Mouse (Mus musculus): Measurements from ENCODE around the gene Cdk14. TPM values are rescaled to one million over a fixed set of nuclear protein-coding genes. Genes with fewer than 3 reads are reported as not detected.

Gene Cdk14
- total RNA-seq, 1 experiment, result 3.5 TPM

GRCm38 (mm10) chr5:4893206-4893851, 526.8 kb downstream of the Cdk14 start:
- H3K27ac ChIP-seq (ENCODE audit: insufficient read depth, low read depth, low read length, poor library complexity, severe bottlenecking), result no peak overlapping the region
- H3K9me3 ChIP-seq (ENCODE audit: control insufficient read depth, insufficient read depth, low read depth, low read length), result no peaks in the 10 kb centered on the region
- H3K4me1 ChIP-seq (ENCODE audit: control insufficient read depth in 2 of 2, insufficient read depth in 2 of 2, low read length in 2 of 2, poor library complexity in 1 of 2), result no peaks in the 10 kb centered on the region
- no peaks in the 10 kb centered on the region for H3K36me3 ChIP-seq (ENCODE audit: control insufficient read depth, insufficient read depth, low read length, poor library complexity, severe bottlenecking)
- no peak for DNase-seq (ENCODE audit: low read depth, low spot score)
- no peak overlapping the region for H3K9ac ChIP-seq (ENCODE audit: insufficient read depth, low read depth, low read length, poor library complexity, severe bottlenecking)
- H3K4me3 ChIP-seq (ENCODE audit: insufficient read depth in 1 of 2, low read depth in 1 of 2, low read length in 2 of 2, poor library complexity in 1 of 2, severe bottlenecking in 1 of 2), result no peak overlapping the region
- in situ Hi-C loops (cut with MboI; ENCODE audit: low sequenced_read_pairs in 2 of 2, unreplicated experiment in 2 of 2), result no loop called here
- no peak for TF ChIP-seq HCFC1 (IDR thresholded peaks at IDR 0.05; ENCODE audit: borderline replicate concordance, insufficient read depth, low read length)
- TF ChIP-seq ZC3H11A (IDR thresholded peaks at IDR 0.05; ENCODE audit: borderline replicate concordance, low read depth, low read length), result no peak
- TF ChIP-seq ZNF384 (IDR thresholded peaks at IDR 0.05; ENCODE audit: low read depth, low read length), result no peak
- TF ChIP-seq MAFK (IDR thresholded peaks at IDR 0.05; ENCODE audit: insufficient read depth, low read depth, low read length), result no peak
- no peak for TF ChIP-seq CHD2 (IDR thresholded peaks at IDR 0.05; ENCODE audit: low read depth, low read length)

- H3K4me1 ChIP-seq (ENCODE audit: control insufficient read depth in 2 of 2, insufficient read depth in 2 of 2, low read length in 2 of 2, poor library complexity in 1 of 2), result no peaks in the 10 kb centered on the region
- H3K9me3 ChIP-seq (ENCODE audit: control insufficient read depth, insufficient read depth, low read depth, low read length), result no peaks in the 10 kb centered on the region
- in situ Hi-C loops (cut with MboI; ENCODE audit: low sequenced_read_pairs in 2 of 2, unreplicated experiment in 2 of 2), result no loop called here
- no peak overlapping the region for H3K4me3 ChIP-seq (ENCODE audit: insufficient read depth in 1 of 2, low read depth in 1 of 2, low read length in 2 of 2, poor library complexity in 1 of 2, severe bottlenecking in 1 of 2)
- no peak overlapping the region for H3K27ac ChIP-seq (ENCODE audit: insufficient read depth, low read depth, low read length, poor library complexity, severe bottlenecking)
- H3K36me3 ChIP-seq (ENCODE audit: control insufficient read depth, insufficient read depth, low read length, poor library complexity, severe bottlenecking), result no peaks in the 10 kb centered on the region
- DNase-seq (ENCODE audit: low read depth, low spot score), result no peak
- H3K9ac ChIP-seq (ENCODE audit: insufficient read depth, low read depth, low read length, poor library complexity, severe bottlenecking), result no peak overlapping the region
- TF ChIP-seq ZC3H11A (IDR thresholded peaks at IDR 0.05; ENCODE audit: borderline replicate concordance, low read depth, low read length) (no peak), HCFC1 (IDR thresholded peaks at IDR 0.05; ENCODE audit: borderline replicate concordance, insufficient read depth, low read length) (no peak), ZNF384 (IDR thresholded peaks at IDR 0.05; ENCODE audit: low read depth, low read length) (no peak), MAFK (IDR thresholded peaks at IDR 0.05; ENCODE audit: insufficient read depth, low read depth, low read length) (no peak), CHD2 (IDR thresholded peaks at IDR 0.05; ENCODE audit: low read depth, low read length) (no peak)
Observed at GRCm38 (mm10) chr5:4892734-4893133, 527.4 kb downstream of the Cdk14 start.

- Histone ChIP-seq H3K4me1 (ENCODE audit: control insufficient read depth in 2 of 2, insufficient read depth in 2 of 2, low read length in 2 of 2, poor library complexity in 1 of 2) (no peaks in the 10 kb centered on the region), H3K9ac (ENCODE audit: insufficient read depth, low read depth, low read length, poor library complexity, severe bottlenecking) (no peak overlapping the region), H3K27ac (ENCODE audit: insufficient read depth, low read depth, low read length, poor library complexity, severe bottlenecking) (no peak overlapping the region), H3K9me3 (ENCODE audit: control insufficient read depth, insufficient read depth, low read depth, low read length) (no peaks in the 10 kb centered on the region), H3K4me3 (ENCODE audit: insufficient read depth in 1 of 2, low read depth in 1 of 2, low read length in 2 of 2, poor library complexity in 1 of 2, severe bottlenecking in 1 of 2) (no peak overlapping the region), H3K36me3 (ENCODE audit: control insufficient read depth, insufficient read depth, low read length, poor library complexity, severe bottlenecking) (no peaks in the 10 kb centered on the region)
- TF ChIP-seq HCFC1 (IDR thresholded peaks at IDR 0.05; ENCODE audit: borderline replicate concordance, insufficient read depth, low read length) (no peak), CHD2 (IDR thresholded peaks at IDR 0.05; ENCODE audit: low read depth, low read length) (no peak), ZNF384 (IDR thresholded peaks at IDR 0.05; ENCODE audit: low read depth, low read length) (no peak), ZC3H11A (IDR thresholded peaks at IDR 0.05; ENCODE audit: borderline replicate concordance, low read depth, low read length) (no peak), MAFK (IDR thresholded peaks at IDR 0.05; ENCODE audit: insufficient read depth, low read depth, low read length) (no peak)
- in situ Hi-C loops (cut with MboI; ENCODE audit: low sequenced_read_pairs in 2 of 2, unreplicated experiment in 2 of 2), result no loop called here
- no peak for DNase-seq (ENCODE audit: low read depth, low spot score)
Observed at GRCm38 (mm10) chr5:4891862-4892704, 528.0 kb downstream of the Cdk14 start.

- Histone ChIP-seq H3K36me3 (ENCODE audit: control insufficient read depth, insufficient read depth, low read length, poor library complexity, severe bottlenecking) (no peaks in the 10 kb centered on the region), H3K9me3 (ENCODE audit: control insufficient read depth, insufficient read depth, low read depth, low read length) (no peaks in the 10 kb centered on the region), H3K9ac (ENCODE audit: insufficient read depth, low read depth, low read length, poor library complexity, severe bottlenecking) (no peak overlapping the region), H3K27ac (ENCODE audit: insufficient read depth, low read depth, low read length, poor library complexity, severe bottlenecking) (no peak overlapping the region), H3K4me1 (ENCODE audit: control insufficient read depth in 2 of 2, insufficient read depth in 2 of 2, low read length in 2 of 2, poor library complexity in 1 of 2) (no peaks in the 10 kb centered on the region), H3K4me3 (ENCODE audit: insufficient read depth in 1 of 2, low read depth in 1 of 2, low read length in 2 of 2, poor library complexity in 1 of 2, severe bottlenecking in 1 of 2) (no peak overlapping the region)
- TF ChIP-seq ZNF384 (IDR thresholded peaks at IDR 0.05; ENCODE audit: low read depth, low read length) (no peak), ZC3H11A (IDR thresholded peaks at IDR 0.05; ENCODE audit: borderline replicate concordance, low read depth, low read length) (no peak), CHD2 (IDR thresholded peaks at IDR 0.05; ENCODE audit: low read depth, low read length) (no peak), HCFC1 (IDR thresholded peaks at IDR 0.05; ENCODE audit: borderline replicate concordance, insufficient read depth, low read length) (no peak), MAFK (IDR thresholded peaks at IDR 0.05; ENCODE audit: insufficient read depth, low read depth, low read length) (no peak)
- no peak for DNase-seq (ENCODE audit: low read depth, low spot score)
- in situ Hi-C loops (cut with MboI; ENCODE audit: low sequenced_read_pairs in 2 of 2, unreplicated experiment in 2 of 2), result no loop called here
Observed at GRCm38 (mm10) chr5:4887069-4887468, 533.0 kb downstream of the Cdk14 start.

Data from ES-E14 (cell line).